Mouse (Mus musculus) adrenal gland, postnatal 25 days (tissue): ENCODE data around the gene Ntan1. TPM values are rescaled to one million over a fixed set of nuclear protein-coding genes. Genes with fewer than 3 reads are reported as not detected.
A peak's percentile ranks its signal among the peaks of the same experiment; 100 is the strongest.
"Not testable (repeated sequence)": the region's sequence is repeated elsewhere in the genome, so short reads cannot be mapped to it uniquely, and the experiment has no call there.

Experiments
- DNase-seq: peaks from one replicate; pipeline ENCODE4 v3.0.0; 2021; ENCODE audit warnings: mixed read lengths
- long read RNA-seq: library from polyadenylated mRNA; stranded (forward); transcript quantifications from one replicate; pipeline ENCODE4 v2.0.0, GENCODE M21; 2021
- total RNA-seq: library from RNA; stranded (reverse); gene quantifications from 2 replicates; pipeline ENCODE4 v1.2.3, GENCODE M21; 2021

Gene Ntan1
- total RNA-seq = 49.6 TPM in 2 replicates
- long read RNA-seq, transcript Ntan1-205 (9 exons, 1,014 nt) = major isoform, 26 of 66 reads
- long read RNA-seq, transcript Ntan1-201 (10 exons, 1,175 nt) = minor isoform, 19 of 66 reads
- long read RNA-seq, partial matches to known transcripts = 0 of 66 reads
- long read RNA-seq, other reads (novel, unspliced or antisense) = 18 of 66 reads

DNA sequence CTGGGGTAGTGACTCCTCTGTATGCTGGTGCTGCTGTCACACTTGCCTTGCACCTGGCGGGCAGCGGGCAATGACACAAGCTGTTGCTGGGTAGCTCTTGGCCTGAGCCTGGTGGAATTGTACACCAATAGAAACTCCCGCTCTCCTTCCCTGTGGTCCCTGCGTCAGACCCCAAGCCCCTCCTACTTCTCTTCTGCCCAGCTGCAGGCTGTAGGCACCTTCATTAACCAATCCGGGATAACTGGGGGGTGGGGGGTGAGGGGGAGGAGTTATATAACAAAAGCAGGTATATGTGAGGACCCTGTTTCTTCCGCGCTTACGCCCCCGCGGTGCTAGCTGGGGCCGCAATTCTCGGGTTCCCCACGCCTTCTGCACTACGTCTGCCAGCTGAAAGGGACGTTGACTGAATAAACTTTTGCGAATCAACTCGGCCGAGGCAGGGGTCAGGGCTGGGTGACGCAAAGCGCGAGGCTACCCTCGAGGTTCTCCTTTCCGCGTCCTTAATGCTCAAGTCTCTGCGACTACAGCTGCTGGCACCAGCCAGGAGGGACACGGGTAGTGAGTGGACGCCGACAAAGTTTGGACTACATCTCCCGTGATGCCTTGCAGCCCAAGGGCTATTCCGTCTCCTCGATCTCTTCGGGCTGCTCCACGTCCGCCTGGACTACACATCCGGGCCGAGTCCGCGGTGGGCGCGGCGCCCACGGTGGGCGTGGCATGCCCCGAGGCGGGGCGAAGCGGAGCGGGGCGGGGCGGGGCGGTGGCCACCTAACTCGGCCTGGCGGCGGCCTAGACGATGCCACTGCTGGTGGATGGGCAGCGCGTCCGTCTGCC is at the start of gene Ntan1:
TSS of gene Ntan1 (plus strand) at position 286 of the 834 bp plus-strand sequence.
- DNase-seq = peak; percentile 99

DNA sequence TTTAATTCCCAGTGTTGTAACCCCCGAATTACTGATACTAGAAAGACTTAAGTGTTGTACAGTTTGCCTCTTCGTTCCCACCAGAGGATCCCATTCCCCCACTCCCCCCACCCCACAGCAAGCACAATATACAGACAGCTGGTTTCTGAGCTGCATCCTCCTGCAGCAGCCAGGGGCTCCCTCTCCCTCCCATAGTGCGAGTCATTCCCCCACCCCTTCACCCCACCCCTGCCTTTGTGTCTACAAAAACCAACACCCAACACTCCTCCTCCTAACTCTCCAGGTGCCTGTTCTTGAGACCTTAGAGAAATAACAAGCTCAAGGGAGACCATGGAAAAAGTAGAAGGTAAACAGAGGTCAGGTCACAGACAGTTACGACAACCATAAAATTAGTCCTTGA is 47.0 kb upstream of the Ntan1 start:
- DNase-seq = not testable (repeated sequence)

DNA sequence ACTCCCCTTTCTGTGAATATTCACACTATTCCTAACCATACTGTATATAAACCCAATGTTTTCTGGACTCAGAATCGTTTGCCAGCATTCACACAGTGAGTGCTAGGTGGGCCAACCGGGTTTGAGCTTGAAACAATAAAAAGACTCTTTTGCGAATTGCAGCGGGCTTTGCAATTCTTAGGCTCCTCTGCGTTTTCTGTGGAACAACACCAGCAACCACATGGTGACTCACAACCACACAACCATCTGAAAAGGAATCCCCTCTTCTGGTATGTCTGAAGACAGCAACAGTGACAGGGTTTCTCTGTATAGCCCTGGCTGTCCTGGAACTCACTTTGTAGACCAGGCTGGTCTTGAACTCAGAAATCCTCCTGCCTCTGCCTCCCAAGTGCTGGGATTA is 46.6 kb upstream of the Ntan1 start:
- DNase-seq = not testable (repeated sequence)

DNA sequence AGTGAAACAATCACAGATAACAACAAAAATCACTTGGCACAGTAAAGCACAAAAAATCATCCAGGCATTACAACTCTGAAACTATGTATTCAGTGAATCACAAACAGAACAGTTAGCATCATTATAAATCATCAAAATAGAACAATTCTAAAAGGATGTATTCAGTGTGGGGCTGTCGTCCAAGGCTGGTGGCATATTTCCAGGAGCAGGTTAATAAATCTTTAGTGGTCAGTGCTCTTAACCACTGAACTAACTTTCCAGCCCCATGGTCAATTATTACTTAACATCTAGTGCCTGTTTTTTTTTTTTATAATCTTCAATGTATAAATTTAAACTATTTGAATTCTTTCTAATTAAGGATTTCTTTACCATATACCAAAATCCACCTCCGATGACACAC is 44.6 kb upstream of the Ntan1 start:
- peak; percentile 65 for DNase-seq

DNA sequence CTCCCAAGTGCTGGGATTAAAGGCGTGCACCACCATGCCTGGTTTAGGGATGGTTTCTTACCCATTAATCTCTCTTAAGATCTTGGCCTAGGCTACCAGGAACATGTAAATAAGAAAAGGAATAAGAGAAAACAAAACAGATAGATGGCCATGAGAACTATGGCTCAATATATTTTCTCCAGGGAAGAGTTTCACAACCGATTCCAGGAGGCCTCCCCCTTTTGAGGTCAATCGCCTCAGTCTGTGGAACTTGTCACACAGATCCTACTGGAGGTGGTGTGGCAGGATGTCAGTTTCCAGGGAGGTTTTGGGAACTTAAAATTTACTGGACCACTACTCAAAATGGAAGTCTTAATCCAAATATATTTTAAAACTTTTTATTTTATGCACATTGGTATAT is 44.0 kb upstream of the Ntan1 start:
- not testable (repeated sequence) for DNase-seq

DNA sequence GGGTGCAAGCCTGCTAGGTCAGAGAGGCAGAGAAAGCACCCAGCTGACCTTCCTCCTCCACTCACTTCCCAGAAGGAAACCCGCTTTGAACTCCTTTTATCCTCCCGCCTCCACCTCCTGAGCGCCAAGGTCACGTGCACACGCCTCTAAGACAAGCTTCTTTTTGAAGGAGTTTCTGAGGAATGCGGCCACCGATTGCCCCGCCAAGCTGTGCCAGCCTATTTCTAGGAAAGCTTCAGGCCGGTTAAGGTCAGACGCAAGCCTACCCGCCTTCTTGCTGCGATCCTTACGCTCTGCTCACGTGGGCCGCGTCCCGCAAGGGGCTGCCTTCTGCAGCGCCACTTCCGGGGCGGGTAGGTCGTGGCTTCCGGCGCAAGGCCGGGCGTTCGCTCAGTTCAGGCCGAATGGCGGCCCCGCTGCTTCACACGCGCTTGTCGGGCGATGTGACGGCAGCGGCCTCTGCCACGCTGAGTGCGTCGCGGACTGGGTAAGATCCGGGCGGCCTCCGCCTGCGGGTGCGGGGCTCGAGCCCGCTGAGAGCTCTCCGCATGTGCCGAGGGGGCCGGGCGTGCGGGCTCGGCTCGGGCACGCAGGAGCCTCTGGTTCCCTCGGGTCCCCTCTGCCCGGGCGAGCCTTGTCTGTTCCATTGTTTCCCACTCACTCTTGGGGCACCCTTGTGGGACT is 38.1 kb upstream of the Ntan1 start, which contains the start of gene Rrn3:
TSS of gene Rrn3 (plus strand) at position 356 of the 684 bp plus-strand sequence.
- DNase-seq = peak; percentile 91

DNA sequence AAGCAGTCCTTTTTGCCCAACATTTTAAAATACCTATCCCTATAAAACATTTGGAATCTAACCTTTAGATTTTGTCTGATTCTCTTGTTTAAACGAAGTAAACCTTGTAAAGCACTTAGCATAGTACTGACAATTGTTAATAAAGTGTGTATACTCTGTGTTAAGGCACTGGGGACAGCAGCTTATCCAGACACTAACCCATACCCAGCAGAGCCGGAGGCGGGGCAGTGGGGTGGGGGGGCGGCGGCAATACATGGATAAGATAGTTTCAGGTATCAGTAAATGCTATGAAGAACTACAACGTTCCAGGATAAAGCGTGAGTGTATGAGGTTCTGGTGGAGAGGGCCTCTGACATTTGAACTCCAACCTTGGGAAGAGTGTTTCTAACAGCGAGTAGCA is 37.4 kb upstream of the Ntan1 start:
- DNase-seq = no peak

DNA sequence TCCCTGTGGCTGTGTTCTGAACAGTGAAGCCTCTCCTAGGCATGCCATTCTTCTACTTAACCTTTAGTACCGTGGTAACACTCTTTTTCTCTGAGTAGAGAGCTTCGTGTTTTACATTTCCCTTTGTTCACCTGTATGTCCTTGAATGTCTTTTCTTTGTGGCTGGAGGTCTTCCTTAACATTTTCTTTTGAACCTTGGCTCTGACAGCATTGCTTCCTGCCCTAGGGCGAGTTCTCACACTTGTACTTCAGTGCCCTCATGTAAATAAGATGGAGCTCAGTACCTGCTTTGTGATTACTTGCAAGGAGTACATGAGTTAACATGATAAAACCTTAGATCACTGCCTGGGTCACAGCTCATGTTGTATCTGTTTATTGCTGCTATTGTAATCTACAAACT is 32.7 kb upstream of the Ntan1 start:
- DNase-seq = no peak

DNA sequence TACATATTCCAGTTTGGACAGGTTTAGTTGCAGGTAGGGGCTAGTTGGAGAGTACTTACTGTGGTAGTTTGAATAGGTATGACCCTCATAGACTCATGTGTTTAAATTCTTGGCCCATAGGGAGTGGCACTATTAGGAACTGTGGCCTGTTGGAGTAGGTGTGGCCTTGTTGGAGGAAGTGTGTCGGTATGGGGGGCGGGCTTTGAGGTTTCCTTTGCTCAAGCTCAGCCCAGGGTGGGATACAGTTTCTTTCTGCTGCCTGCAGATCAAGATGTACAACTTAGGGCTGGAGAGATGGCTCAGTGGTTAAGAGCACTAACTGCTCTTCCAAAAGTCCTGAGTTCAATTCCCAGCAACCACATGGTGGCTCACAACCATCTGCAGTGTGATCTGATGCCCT is 25.2 kb upstream of the Ntan1 start:
- not testable (repeated sequence) for DNase-seq

DNA sequence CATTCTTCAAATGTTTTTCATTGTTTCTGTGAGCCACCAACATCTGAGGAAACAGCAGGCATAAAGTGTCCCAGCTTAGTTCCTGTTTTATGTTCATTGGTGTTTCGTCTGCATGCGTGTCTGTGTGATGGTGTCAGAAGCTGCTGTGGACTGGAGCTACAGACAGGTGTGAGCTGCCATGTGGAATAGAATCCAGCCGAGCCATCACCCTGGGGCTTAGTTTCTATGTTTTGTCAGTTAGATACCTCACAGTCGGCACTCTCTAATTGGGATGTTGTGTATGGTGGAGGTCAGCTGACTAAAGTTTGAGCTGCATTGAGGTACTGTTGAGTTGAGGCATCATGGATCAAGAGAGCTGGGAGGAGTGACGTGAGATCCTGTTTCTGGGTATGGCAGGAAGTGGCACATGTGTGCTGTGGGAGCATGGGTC is 21.9 kb upstream of the Ntan1 start:
- no peak for DNase-seq

DNA sequence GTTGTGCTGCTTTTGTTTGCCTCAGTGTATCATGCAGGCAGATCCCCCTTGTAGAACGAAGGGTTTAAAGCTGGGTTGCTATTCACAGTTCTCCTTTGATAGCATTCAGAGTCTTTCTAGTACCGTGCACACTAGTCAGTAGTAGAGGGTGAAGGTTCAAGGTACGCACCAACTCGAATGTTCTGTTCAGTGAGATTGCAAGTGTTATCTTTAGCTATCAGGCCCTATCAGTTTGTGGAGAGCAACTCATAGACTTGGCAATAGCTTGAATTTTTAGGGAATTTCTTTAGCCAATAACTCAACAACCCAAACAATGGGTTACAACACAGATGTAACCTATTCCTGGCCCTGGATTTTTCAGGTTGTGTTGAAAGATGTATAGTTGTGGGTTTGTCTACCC is 17.4 kb upstream of the Ntan1 start:
- no peak for DNase-seq

DNA sequence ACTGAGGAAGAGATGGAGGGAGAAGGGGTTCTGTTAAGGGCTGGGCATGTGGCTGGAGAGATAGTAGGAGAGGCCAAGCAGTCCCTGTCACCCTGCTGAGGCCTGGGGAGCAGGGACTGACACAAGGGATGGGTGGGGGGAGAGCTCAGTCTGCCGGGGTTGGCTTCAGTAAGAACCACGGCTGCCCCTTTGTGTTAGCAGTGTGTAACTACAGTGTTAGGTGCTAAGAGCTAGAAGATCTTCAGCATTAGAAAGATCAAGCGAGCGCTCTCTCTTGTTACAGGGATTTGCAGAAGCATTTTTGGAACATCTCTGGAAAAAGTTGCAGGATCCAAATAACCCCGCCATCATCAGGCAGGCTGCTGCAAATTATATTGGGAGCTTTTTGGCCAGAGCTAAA is 14.0 kb upstream of the Ntan1 start:
- no peak for DNase-seq

DNA sequence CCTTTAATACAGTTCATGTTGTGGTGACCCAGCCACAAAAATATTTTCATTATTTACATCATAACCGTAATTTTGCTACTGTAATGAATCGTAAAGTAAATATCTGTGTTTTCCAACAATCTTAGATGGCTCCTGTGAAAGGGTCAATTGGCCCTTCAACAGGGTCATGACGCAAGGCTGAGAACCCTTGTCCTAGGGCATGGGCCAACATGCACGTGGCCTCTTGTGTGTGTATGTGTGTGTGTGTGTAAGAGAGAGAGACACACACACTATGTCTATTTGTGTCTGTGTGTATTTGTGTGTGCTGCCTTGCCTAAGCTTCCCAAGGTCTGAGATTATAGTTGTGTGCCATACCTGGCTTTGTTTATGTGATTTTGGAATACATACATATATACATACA is 11.0 kb upstream of the Ntan1 start:
- DNase-seq = no peak

DNA sequence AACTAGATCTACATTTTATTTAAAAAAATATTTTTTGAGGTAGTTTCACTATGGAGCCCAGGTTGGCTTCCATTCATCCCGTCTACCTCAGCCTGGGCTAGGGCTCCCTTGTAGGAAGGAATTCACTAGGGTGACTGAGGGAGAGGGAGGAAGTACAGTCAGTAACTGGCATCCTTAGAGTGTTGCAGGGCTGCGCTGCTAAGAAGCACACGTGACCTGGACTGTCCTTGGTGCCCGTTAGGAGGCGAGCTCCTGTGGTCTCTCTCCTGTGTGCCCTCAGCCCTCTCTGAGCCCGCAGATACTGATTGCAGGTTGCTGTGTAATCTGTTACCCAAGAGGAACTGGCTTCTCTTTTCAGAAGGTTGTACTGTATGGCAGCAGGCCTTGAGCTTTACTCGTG is 10.2 kb upstream of the Ntan1 start:
- DNase-seq = no peak

DNA sequence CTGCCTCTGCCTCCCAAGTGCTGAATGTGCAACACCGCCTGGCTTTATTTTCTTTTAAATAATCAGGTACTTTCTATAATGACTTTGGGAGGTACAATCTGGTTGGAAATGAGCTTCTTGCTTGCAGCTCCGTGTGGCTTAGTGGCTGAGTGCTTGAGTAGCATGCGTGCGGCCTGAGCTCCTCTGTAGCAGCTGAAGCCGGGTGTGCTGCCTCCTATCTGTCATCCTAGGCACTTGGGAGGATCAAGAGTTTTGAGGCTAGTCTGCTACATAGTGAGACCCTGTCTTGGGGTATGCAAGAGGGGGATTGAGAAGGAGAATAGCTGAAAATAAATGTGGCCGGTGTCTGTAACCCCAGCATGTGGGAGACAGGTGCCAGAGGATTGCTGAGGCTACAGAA is 6.5 kb upstream of the Ntan1 start:
- DNase-seq = no peak

DNA sequence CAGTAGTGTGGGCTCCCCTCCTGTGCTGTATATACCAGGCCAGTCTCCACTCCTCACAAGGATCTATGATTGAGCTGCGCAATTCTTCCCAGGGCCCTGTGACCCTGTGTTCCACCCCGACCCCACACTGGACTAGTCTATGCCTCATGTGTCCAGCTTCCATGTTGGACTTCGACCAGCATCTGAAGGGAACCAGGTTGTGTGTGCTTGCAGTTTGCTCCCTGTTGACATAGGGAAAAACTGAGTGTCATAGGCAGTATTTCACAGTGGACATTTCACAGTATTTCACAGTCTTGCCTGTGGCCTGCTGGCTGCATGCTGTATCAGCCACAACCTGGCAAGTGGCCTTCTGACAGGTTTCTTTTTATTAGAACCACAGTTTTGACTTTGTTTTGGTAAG is 5.4 kb upstream of the Ntan1 start:
- DNase-seq = no peak

DNA sequence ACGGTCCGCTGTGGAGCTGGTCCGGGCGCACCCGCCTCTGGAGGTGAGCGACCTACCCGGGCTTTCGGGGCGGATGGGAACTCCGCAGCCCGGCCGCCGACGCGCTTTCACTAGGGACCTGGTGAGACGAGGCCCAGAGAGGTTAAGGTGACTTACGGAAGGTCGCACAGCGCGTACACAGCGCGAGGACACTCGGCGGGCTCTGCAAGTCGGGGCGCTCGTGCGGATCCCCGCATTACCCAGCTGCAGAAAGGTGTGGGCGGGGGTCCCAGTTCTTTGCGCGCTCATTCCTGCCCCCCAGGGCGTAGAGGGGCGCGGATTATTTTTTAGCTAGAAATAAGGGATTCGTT is 724 bp downstream of the Ntan1 start:
- no peak for DNase-seq

DNA sequence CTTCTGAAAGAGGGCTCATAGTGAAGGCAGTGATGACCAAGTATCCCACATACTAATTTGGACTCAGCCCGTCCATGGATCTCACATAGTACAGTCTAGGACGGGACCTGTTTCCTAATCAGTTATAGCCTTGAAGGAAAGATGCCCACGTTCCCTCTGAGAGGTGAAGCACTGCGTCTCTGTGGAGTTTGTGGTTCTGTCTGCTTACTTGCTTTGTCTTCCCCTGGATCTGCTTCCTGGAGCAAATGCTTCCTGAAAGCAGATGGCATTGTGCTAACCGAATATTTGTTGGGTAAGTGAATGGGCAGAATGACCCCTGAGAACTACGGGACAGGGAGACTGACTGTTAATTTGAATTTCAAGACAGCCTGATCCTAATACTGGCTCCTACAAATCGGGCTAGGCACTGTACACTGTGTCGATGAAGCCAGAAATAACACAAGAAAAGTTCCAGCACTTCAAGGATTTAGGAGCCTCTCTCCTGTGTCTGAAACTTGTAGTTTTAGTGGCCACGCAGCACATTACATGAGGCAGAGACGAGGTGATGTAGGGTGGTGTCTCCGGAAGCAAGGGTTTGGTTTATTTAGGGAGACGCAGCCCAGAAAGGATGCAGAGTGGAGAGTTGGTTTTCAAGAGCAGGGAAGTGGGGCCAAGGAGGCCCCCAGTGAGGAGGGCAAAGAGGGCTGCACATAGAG is 1.3 kb downstream of the Ntan1 start:
- DNase-seq = no peak

DNA sequence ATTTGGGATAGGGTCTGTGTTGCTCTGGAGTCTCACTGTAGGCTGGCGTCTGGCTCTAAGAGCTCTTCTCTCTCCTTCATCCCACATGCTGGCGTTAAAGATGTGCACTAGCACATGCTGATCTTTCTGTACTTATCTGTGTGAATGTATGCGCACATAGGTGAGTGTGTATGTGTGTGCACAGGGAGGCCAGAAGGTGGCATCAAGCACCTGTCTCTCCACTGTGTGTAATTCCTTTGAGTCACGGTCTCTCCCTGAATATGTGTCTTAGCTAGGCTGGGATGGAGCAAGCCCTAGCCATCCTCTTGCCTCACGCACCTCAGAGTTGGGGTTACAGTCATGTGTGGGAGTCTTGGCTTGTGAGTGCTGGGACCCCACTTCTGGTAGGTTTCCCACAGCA is 2.1 kb downstream of the Ntan1 start:
- no peak for DNase-seq

DNA sequence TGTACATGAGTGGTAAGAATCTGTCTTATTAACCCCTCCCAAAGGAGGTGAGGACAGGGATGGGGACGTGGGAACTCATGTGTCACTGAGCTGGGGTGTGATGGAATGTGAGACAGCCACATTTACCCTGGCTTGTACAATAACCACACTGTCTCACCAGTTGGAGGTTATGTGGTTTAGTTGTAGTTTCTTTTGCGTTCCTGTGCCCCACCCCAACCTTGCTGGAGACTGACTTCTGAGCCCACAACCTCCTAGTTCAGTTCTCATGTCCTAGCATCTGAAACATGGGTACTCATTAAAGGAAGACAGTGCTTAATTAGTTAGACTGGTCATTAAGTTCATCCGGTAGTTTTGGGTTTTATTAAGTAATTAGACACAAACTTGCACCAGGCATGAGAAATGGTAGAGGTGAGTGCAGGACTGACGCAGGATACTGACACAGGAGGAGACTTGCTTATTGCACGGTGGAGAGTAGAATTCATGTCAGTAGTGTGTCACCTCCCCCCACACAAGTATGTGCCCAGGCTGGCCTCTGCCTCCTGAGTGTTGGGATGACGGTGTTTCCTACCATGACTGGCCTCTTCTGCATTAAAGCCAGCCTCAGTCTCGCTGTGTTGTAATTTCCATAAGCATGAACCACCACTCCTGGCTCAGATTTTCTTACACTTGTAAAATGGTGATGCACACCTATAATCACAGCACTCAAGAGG is 7.3 kb downstream of the Ntan1 start:
- no peak for DNase-seq

DNA sequence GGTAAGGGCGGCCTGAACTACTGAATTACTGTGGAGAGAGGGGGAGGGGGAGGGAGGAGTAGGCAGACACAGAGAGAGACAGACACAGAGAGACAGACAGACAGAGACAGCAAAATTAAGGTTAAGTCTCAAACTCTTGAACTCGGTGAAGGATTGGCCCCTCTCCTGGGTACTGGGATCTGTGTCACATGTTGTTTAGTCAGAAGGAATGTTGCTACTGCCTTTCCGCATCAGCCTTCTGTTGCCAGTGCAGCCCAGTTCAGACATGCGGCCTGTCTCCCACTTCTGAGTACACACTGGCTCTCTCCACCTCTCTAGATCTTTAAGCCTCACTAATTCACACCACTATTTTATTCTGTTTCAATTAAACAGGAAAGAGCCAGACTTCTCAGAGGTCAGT is 7.9 kb downstream of the Ntan1 start:
- DNase-seq = no peak

DNA sequence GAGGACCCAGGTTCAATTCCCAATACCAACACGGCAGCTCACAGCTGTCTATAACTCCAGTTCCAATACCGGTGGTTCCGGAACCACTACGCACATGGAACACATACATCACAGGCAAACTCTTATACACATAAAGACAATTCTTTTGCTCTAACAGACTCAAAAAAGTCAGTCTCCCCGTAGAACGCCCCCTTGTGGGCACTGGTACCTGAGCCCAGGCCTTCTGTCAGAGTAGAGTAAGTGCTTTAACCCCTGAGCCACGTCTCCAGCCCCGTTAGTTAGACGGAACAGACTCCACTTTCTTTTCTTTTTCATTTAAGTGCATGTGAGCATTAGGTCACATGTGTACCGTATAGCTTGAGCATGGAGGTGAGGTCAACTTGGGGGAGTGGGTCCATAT is 11.8 kb downstream of the Ntan1 start:
- DNase-seq = no peak
